Mouse (Mus musculus) mouse trophoblast stem cell (cell line): ENCODE results near the gene Huwe1.

Experiments used
- in situ Hi-C, 2 experiments: fragments of 300-500 bp; cut with MseI, MboI; formaldehyde crosslinking; loops; 2 replicates in 1 of 2; 3 replicates in 1 of 2; pipeline ENCODE4 v1.15.1; 2025

Gene Huwe1

DNA sequence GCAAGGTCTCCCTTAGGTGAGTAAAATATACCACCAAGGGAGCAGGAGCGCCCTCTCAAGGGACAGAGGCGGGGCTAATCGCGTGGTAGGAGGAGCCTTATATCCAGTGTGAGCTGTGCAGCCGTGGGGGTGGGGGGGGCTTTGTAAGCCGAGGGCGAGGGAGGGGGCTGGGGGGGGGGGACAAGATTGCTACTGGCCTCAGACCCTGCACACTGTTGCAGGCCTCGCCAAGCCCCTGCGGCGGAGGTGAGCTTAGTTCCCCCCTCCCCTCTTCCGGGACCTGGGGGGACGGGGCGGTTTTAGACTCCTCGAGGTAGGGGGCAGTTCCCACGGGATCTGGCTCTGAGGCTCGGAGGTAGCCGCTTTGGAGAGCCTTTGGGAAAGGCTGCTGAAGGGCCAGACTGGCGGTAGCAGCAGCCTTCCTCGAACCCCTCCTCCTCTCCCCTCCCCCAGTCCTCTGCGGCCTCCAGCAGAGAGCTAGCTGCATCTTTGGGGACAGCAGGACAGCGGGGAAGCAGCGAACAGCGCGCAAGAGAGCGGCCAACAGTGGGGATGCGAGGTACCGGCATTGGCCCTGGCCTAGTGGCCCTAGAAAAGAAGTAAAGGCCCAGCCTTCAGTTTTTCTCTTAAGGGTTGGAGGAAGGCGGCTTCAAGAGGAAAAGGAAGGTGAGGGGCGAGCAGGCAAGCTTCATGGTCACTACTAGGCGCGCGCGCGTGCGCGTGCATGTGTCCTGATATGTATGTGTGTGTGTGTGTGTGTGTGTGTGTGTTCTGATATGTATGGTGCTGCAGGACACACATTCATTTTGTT is at the start of gene Huwe1:
Huwe1 (plus strand) TSS at position 107 of the 811 bp plus-strand sequence.
- in situ Hi-C loops, result no loop called here

DNA sequence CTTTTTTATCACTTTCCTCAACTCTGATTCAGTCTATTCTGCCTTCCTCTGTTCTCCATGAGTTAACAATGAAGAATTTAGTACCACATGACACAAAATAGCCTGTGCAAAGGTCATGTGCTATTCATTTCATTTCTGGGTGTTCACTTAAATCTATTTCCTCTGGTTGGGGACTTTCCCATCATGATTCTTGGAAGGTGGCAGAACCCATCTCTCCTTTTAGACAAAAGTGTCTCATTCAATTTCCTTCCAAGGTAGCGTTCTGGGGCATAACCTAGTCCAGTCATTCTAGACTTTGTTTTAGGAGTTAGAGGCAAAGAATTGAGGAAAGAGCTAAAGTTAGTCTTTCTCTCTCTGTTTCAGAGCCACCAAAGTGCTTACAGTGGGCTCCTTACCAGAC is 20.3 kb upstream of the Huwe1 start:
- in situ Hi-C loops, result no loop called here

DNA sequence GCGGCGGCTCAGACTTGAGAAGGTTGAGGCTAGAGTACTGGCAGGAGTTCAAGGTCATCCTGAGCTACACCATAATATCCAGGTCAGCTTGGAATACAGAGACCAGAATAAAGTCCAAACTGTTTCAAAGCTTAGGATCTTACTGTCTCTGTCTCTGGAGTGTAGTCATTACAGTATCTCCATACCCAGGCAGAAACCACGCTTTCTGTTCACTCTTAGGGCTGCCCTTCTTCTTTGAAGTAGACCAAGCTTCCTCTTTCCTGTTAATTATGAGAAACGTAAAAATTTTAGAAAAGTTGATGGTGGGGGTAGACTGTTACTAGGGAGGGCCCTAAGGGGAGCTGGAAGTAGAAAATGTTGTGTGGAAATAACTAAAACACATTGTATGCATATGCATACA is 17.7 kb upstream of the Huwe1 start:
- in situ Hi-C loops, result no loop called here

DNA sequence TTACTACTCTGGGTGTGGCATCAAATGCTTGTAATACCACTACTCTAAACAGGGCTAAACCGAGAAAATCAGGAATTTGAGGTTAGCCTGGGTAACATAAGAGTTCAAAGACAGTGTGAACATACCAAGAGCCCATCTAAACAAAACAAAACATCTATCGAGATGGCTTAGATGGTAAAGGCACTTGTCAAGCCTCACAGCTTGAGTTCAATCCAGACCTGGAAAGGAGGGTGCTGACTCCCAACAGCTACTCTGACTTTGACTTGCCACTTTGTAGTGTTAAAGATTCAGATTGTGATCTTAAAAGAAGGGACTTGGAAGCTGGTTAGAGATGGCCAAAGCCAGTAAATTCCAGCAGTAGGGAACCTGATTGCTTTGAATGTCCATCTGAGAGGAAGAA is 7.8 kb upstream of the Huwe1 start:
- in situ Hi-C loops, result no loop called here

DNA sequence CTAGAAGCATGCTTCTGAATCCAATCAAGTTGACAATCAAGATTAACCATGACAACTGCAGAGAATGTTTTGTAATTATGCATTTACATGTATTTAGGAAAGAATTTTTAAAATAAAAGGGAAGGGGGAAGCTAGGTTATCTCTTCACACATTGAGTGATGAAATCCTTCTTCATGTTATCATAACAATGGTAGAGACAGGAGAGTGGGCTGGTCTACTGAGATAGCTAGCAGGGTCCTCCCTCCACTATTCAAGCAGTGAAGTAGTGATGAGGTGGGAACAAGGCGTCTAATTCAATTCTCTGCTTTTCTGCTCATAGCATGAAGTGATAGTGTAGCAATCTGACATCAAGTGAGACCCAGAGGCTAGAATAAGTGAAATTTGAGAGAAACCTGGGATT is 2.6 kb upstream of the Huwe1 start:
- in situ Hi-C loops, result no loop called here

DNA sequence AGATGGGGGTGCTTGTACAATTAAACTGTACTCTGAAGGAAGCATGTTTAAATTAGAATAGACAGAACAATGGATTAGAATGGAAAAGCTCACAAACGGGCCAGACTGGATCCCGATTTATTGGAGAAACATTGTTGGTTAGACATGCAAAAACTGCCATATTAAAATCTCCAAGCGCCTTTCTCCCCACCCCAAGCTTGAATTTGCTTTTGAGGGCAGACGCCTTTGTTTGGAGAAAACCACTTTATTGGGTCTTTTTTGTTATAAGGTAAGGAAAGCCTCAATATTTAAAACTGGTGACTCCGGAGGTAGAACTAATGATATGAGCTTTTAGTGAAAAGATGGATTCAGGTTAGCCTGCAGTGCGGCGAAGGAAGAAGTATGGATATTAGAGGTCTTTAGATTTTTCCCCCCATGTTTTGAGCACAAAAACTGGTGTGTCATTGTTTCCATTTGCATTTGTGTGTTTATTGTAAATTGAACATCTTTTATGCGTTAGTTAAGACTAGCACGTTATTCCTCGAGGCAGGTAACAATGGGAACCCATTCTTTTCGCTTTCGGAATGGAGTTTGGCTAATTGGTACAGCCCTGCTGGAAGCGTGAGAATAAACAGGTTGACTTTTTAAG is 1.8 kb downstream of the Huwe1 start:
- in situ Hi-C loops, result no loop called here

DNA sequence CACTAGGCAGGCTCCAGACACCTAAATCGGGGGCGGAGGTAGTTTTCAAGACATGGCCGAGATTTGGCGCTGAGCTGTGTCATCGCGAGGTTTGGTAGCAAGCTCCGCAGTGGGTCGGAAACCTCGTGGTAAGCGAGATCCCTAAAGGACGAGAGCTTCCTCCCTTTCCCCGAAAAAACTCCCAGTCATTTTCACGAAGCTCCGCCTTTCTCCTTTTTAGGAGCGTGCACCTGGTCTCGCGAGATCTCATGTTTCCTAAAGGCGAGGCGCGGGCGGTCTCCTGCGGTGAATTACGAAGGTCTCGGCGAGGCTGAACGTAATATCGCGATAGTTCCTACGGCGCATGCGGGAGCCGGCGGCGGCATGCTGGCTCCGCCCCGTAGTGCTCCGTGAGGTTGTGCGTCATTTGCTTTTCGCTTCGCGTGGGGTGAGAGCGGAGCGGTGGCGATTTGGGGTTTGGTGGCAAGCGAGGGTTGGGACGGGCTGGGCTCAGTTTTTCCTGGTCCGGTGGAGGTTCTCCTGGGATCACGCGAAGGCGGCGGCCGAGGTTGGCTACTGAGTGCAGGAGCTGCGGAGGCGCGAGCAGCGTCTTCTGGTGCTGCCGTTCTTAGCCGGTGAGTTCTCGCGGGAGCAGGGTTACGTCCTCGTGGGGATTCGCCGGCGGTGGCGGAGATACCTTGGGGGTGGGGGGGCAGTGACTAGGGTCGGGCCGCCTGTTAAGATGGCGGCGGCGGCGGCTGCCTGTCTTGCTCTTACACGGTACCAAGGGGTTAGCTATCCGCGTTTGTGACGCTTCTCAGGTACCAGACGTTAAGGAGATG is 2.6 kb downstream of the Huwe1 start:
- in situ Hi-C loops, result no loop called here

DNA sequence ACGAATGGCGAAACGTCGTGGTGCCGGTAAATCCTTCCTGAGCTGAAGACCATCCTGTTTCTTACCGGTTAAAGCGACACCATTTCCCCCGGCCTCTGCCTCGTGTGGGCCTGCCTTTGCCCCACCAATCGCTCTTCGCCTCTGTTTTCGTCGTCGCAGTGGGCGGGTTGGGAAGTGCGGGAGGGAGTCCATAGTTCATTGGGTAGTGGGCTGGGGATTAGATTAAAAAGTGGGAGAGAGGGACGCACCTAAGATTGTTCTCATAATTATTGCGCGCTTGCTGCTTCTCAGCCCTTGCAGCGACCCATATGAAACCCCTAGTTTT is 3.1 kb downstream of the Huwe1 start:
- in situ Hi-C loops, result no loop called here

DNA sequence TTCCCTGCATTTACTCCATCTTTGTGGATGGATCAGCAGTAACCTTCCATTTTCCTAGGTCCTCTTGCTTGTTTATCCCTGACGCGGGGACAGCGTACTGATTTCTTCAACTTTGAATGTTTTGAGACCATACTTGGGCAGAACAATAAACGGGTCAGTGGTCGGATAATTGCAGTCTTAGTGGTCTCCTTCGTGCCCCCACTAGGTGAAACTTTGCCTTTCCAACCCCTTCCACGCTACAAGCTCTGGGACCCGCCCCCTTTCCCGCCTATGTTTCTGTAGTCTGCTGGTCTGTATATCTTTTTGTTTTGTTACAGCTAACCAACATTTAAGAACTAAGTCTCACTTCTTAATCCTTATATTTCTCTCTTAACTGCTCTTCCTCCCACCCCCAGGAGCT is 3.8 kb downstream of the Huwe1 start:
- in situ Hi-C loops, result no loop called here

DNA sequence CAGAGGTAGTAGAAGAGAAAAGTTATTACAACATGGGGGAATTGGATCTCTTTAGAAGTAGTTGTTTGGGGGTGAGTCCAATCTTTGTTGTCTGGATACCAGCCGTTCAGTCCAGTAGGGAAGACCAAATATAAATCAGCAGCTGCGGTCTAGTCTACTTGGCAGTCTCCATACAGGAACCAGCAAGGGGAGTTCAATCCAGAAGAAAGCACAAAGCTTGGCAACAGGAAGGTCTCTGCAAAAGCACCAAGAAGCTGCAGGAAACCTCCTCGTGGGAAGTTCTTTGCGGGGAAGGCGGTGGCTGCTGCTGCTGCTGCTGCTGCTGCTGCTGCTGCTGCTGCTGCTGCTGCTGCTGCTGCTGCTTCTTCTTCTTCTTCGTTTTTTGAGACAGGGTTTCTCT is 10.9 kb downstream of the Huwe1 start:
- in situ Hi-C loops, result no loop called here

DNA sequence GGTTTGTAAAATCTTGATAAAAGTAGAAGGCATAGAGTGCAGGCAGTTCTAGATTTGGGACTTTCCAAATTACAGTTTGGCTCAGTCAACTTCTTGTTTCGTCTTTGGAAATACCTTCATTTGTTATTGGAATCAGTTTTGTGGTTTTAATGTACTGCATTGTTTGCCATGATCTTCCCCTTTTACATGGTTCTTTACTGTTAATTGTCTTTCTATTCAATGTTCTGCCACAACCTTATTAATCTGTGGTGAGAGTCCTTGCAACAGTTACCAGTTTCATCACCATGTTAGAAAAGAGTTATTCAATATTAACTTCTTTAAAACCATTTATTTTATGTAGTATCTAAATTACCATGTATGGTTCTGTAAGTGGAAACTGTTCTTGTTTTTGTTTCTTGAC is 13.0 kb downstream of the Huwe1 start:
- in situ Hi-C loops, result no loop called here

DNA sequence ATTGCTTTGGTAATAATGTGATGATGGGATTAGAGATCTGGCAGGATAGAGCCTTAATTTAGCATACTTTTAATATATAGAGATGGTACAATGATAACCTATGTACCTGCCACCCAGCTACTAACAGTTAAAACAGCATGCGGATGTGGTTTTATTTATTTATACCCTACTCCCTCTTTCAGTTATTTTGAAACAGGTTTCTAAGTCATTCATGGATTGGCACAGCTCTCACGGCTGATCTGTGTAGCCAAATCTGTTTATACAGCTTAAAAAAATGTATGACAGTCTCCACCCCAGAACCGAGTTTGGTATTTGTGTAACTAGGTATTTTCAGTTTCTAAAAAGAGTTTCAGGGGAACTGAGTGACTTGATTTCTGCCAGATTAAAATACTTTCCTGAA is 17.1 kb downstream of the Huwe1 start:
- in situ Hi-C loops, result no loop called here

DNA sequence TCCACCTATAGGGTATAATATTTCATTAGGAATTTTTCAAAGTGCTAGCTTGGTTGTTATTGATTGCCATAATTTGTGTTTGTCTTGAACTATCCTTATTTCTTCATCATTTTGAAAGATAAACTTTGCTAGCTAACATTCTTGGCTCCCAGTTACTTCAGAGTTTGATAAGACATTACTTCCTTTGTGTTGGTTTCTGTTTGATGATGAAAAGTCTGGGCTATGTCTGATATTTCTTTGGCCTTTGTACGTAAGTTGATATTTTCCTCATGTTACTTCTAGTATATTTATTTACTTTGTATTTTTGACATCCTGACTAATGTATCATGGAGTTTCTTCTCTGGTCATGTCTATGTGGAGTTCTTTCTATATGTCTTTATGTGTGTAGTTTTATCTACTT is 28.4 kb downstream of the Huwe1 start:
- in situ Hi-C loops, result no loop called here

DNA sequence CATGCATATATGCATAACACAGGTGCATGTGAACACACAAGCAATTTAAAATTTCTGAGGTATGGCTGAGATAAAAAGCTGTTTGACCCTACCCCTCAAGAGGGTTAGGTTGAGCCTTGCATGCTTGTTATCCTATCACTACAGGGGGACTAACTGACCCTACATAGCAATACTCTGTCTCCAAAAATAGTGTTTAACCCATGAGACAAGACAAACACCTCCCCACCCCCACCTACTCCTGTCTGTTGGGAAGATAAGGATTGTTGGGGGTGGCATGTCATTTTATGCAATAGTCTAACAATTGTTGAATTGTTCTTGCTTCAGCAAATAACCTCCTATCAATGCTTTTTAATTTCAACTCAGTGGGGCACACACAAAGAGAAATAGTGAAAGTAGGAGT is 30.7 kb downstream of the Huwe1 start:
- in situ Hi-C loops, result no loop called here

DNA sequence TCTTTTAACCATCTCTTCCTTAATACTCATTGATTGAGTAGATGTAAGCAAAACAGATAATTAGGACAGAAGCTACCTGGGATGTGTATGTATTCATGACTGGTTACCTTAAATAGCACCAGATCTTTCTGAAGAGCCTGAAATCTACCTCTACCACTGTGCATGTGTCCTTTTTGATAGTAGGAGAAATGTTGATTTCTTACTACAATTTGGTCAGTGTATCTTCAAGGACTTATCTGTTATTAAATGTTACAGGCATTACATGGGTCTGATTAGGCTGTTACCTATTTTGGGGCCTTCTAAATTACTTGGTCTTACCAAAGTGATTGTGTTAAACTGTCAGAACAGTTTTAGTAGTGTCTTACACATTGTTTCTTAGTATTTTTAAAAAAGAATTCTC is 32.4 kb downstream of the Huwe1 start:
- in situ Hi-C loops, result no loop called here

DNA sequence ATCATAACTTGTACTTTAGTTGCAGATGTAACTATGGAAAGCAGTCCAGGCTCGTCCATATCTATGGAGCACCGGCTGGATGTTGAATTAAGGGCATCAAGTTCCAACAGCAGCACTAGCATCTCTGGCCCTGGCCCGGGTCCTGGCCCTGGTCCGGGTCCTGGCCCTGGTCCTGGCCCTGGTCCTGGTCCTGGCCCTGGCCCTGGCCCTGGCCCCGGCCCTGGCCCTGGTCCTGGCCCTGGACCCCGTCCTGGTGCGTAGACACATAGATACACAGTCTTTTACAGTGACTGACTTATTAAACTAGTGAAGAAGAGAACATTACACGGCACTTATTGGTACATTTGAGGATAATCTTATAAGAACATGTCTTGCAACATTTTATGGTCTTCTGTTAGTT is 58.8 kb downstream of the Huwe1 start:
- in situ Hi-C loops, result no loop called here

DNA sequence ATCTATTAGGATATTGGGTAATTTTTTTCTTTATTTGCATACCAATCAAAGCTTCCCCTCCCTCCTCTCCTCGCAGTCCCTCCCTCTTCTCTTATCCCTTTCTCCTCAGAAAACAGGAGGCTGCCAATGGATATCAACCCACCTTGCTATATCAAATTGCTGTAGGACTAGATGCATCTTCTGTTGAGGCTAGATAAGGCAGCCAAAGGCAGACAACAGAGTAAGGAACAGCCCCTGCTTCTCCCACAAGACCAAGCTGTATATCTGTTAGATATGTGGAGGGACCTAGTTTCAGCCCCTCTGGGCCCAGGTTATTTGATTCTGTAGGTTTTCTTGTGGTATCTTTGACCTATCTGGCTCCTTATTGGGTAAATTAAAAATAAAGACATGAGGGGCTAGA is 110.1 kb downstream of the Huwe1 start:
- in situ Hi-C loops, result no loop called here

DNA sequence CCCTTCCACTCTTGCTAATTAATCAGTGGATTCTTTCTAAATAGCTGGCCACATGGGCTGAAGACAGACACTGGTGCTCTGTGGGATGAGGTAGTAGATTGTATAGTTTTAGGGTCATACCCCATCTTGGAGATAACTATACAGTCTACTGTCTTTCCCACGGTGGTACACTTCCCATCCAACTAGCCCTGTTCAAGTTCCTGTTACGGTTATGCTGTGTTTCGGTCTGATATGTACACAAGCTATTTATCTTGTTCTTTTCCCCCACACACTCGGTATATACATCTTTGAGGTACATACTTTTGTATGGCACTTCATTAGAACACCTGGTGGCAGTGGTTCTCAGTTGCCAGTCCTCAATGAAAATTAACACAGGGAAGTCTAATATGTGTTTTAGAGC is 111.7 kb downstream of the Huwe1 start:
- in situ Hi-C loops, result no loop called here

DNA sequence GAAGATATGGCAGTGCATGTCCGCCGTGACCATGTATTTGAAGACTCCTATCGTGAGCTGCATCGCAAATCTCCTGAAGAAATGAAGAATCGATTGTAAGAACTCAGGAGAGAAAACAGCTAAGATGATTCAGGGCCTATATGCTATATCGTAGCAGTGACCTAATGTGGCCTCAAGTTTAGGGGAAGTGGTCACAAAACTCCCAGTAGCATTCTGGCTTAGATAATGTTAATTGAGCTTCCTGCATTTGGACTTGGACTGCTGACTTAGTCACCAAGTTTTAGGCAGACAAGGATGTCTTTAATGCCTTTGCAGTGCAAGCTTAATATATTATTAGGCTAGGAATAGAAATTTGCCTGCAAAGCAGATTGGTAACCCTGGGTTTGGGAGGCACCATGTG is 128.8 kb downstream of the Huwe1 start:
- in situ Hi-C loops, result no loop called here

DNA sequence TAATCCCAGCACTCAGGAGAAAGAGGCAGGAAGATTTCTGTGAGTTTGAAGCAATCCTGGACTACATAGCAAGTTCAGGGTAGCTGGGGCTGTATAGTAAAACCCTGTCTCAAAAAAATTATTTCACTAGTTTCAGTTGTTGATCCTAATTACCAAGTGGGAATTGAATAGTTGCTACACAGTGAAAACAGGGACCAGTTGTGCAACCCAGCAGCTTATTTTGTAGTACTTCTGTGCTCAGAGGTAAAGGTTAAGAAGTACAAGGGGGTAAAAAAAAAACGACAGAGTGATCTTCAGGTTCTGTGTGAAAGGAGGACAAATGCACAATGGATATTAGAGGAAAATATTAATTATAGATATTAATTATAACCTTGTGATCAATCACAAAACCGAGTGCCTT is 138.2 kb downstream of the Huwe1 start:
- in situ Hi-C loops, result no loop called here

DNA sequence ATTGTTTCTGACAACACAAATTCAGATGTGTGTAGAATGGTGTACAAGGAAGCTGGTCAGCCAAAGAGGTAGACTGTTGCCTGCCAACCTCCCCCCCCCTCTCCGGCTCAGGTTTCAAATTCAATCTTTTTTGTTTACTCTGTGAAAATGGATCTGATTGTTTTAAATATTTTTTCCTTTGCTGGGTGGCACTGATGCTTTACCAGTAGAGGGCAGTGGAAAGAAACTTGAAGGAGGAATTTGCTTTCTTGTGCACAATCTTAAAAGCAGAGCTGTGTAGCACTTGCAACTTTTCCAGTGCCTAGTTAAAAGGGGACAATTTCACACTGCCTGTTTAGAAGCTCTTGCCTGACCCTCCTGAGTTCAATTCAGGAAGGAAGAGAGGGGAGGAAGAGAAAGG is 146.4 kb downstream of the Huwe1 start:
- in situ Hi-C loops, result no loop called here

DNA sequence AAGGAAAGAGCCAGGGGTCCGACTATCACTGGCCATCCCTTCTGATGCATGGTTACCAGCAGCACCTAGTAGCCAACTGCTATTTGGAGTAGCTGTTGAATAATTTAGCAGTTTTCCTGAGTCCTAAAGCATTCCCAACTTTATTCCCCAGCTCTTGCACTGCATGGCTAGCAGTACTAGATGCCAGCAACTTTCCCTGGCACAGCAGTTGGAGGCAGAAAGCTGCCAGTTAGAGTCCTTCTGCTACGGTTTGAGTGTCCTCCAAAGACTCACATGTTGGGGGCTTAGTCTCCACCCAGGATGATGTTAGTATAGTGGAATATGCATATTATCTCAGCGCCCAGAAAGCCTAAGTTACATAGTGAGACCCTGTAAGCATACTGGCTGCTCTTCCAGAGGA is 147.2 kb downstream of the Huwe1 start:
- in situ Hi-C loops, result no loop called here

DNA sequence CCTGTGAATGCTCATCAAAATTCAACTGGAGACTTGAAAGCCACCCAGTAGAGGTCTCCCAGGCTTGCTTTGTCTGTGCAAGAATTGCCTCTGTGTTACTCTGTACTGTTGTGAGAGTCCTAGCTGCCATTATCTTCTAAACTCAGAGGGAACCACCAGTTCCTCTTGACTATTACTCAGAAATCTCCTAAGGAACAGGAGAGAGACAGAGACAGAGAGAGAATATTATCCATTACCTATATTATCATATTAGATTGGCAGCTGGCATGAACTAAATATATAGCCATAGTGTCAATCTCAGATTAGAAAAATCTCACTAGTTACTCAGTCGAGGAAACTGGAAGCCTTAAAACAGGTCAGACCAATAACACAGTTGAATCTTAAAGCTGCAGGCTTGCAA is 149.6 kb downstream of the Huwe1 start:
- in situ Hi-C loops, result no loop called here
